Mouse (Mus musculus) ES-E14 (cell line): Measurements from ENCODE around the gene Iffo2. TPM values are rescaled to one million over a fixed set of nuclear protein-coding genes. Genes with fewer than 3 reads are reported as not detected.

Experiments
- DNase-seq: peaks from one replicate; pipeline ENCODE4 v3.0.0-alpha.2; 2013; ENCODE audit warnings: low read depth, low spot score
- H3K27ac ChIP-seq: 2 replicates; pipeline ENCODE4 v1.5.1; 2012; ENCODE audit warnings: low read depth, mild to moderate bottlenecking, low read length, moderate library complexity, mixed read lengths; ENCODE audit not compliant: poor library complexity, insufficient read depth, severe bottlenecking
- H3K36me3 ChIP-seq: 2 replicates; pipeline ENCODE4 v1.6.1; 2012; ENCODE audit warnings: mild to moderate bottlenecking, low read length, moderate library complexity, mixed read lengths; ENCODE audit not compliant: control insufficient read depth, poor library complexity, insufficient read depth, severe bottlenecking
- H3K4me1 ChIP-seq, 2 experiments: fragments of 150-350 bp in 1 of 2; sonication (generic) in 1 of 2; 2 replicates each; pipeline ENCODE4 v1.6.1; 2012; ENCODE audit warnings: low read length in 2 of 2, mild to moderate bottlenecking in 1 of 2, mixed read lengths in 1 of 2; ENCODE audit not compliant: control insufficient read depth in 2 of 2, insufficient read depth in 2 of 2, poor library complexity in 1 of 2
- H3K4me3 ChIP-seq, 2 experiments: fragments of 150-350 bp in 1 of 2; sonication (generic) in 1 of 2; 2 replicates each; pipeline ENCODE4 v1.5.1; 2012; ENCODE audit warnings: low read length in 2 of 2, low read depth in 1 of 2, mild to moderate bottlenecking in 1 of 2, mixed read lengths in 1 of 2; ENCODE audit not compliant: insufficient read depth in 1 of 2, poor library complexity in 1 of 2, severe bottlenecking in 1 of 2
- H3K9ac ChIP-seq: 2 replicates; pipeline ENCODE4 v1.6.1; 2012; ENCODE audit warnings: low read depth, mild to moderate bottlenecking, low read length, mixed read lengths; ENCODE audit not compliant: poor library complexity, insufficient read depth, severe bottlenecking
- H3K9me3 ChIP-seq: fragments of 150-350 bp; sonication (generic); 2 replicates; pipeline ENCODE4 v1.6.1; 2012; ENCODE audit warnings: low read depth, mild to moderate bottlenecking, low read length; ENCODE audit not compliant: control insufficient read depth, insufficient read depth
- CHD2 ChIP-seq: IDR thresholded peaks from 2 replicates; pipeline ENCODE4 v1.6.1; 2014; ENCODE audit warnings: mild to moderate bottlenecking, low read depth, low read length, inconsistent platforms
- HCFC1 ChIP-seq: IDR thresholded peaks from 2 replicates; pipeline ENCODE4 v1.6.1; 2012; ENCODE audit warnings: low read length, inconsistent platforms, borderline replicate concordance; ENCODE audit not compliant: insufficient read depth
- MAFK ChIP-seq: IDR thresholded peaks from 2 replicates; pipeline ENCODE4 v1.6.1; 2014; ENCODE audit warnings: mild to moderate bottlenecking, low read depth, low read length, inconsistent platforms; ENCODE audit not compliant: insufficient read depth
- ZC3H11A ChIP-seq: IDR thresholded peaks from 2 replicates; pipeline ENCODE4 v1.6.1; 2012; ENCODE audit warnings: low read depth, mild to moderate bottlenecking, inconsistent platforms, low read length, borderline replicate concordance
- ZNF384 ChIP-seq: IDR thresholded peaks from 2 replicates; pipeline ENCODE4 v1.6.1; 2012; ENCODE audit warnings: low read depth, low read length, inconsistent platforms
- in situ Hi-C, 2 experiments: fragments of 600-800 bp; cut with MboI; formaldehyde crosslinking; loops; one replicate each; pipeline ENCODE4 v1.15.1; 2025; ENCODE audit warnings: low sequenced_read_pairs in 2 of 2, inconsistent platforms in 1 of 2; ENCODE audit not compliant: unreplicated experiment in 2 of 2
- total RNA-seq: library from RNA; depleted of rRNA; stranded (reverse); fragments of 300-350 nt; gene quantifications from 2 replicates; pipeline ENCODE4 v1.2.3, GENCODE M21; 2012

The Iffo2 gene
- total RNA-seq, 1 experiment: 19.3 TPM

DNA sequence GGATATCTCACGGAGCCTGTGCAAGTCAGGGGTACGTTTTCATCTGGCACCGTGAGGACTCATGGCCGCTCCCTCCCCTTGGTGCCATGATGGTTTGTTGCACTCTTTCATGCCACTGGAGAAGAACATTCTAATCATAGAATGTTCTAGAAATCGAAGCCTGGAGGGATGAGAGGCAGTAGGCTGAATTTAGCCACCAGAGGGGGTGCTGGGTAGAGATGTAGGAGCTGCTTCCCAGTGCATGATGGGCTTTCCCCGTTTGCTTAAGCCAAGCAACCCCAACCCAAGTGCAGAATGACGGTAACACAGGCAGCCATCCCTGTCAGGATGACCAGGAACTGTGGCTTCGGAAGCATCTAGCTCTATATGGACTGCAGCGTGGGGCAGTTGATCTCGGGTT, 40.4 kb downstream of the Iffo2 start:
- Histone ChIP-seq H3K9ac (no peak overlapping the region), H3K27ac (no peak overlapping the region), H3K4me1 (peaks cover 0 to 7% of the 10 kb centered on the region in 2 experiments; a peak in 2 of 4 replicates), H3K36me3 (no peaks in the 10 kb centered on the region), H3K4me3 (no peak overlapping the region), H3K9me3 (no peaks in the 10 kb centered on the region)
- no peak for DNase-seq
- no peak for TF ChIP-seq CHD2
- no peak for TF ChIP-seq MAFK
- TF ChIP-seq ZNF384: no peak
- no peak for TF ChIP-seq ZC3H11A
- no peak for TF ChIP-seq HCFC1
- in situ Hi-C loops: no loop called here

- Histone ChIP-seq H3K4me1 (peaks cover 0 to 19% of the 10 kb centered on the region in 2 experiments; a peak in 3 of 4 replicates), H3K9me3 (no peaks in the 10 kb centered on the region), H3K27ac (no peak overlapping the region), H3K36me3 (no peaks in the 10 kb centered on the region), H3K4me3 (no peak overlapping the region), H3K9ac (no peak overlapping the region)
- TF ChIP-seq ZC3H11A: no peak
- no peak for TF ChIP-seq ZNF384
- no peak for TF ChIP-seq MAFK
- no peak for TF ChIP-seq HCFC1
- no peak for TF ChIP-seq CHD2
- in situ Hi-C loops: no loop called here
- no peak for DNase-seq
These were observed 42.7 kb downstream of the Iffo2 start for GRCm38 (mm10) chr4:139572928-139573512.

DNA sequence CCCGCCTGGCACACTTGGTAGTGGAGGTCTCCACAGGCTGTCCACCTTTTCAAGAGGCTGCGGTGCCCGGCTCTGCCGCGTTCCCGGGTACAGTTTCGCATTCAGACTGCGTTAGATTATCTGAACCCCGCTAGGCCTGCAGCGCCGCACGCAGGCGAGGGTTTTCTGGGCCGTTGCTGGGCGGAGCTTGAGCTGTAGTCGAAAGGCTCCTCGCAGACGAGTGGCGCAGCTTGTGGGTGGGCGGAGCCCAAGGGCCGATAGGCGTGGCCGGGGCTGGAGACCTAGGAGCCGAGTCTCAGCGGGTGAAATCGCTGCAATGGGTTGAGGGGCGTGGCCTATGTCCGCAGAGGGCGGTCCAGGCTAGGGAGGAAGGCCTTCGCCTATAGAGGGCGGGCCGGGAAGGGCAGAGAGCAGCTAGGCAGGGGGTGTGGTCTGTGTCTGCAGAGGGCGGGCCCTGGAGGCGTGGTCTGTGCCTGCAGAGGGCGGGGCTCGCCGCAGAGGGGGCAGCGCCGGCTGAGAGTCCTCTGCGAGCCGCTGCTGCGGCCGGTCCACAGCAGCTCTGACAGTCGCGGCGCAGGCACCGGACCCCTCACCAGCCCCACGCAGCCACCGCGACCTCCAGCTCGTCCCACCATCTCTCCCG, 43.9 kb downstream of the Iffo2 start:
- H3K9me3 ChIP-seq: no peaks in the 10 kb centered on the region
- peak overlapping the region; percentile 72 for H3K9ac ChIP-seq
- H3K36me3 ChIP-seq: no peaks in the 10 kb centered on the region
- in situ Hi-C loops: no loop called here
- DNase-seq: peak; percentile 99
- TF ChIP-seq ZC3H11A (no peak), ZNF384 (no peak), CHD2 (no peak), HCFC1 (no peak), MAFK (no peak)
- H3K4me1 ChIP-seq: peaks cover 0 to 17% of the 10 kb centered on the region in 2 experiments; a peak in 3 of 4 replicates
- no peak overlapping the region for H3K27ac ChIP-seq
- peak overlapping the region; percentile 73 to 93 for H3K4me3 ChIP-seq

GRCm38 (mm10) chr4:139574799-139575672, 44.7 kb downstream of the Iffo2 start:
- DNase-seq: no peak
- in situ Hi-C loops: no loop called here
- peak overlapping the region; percentile 73 to 93 for H3K4me3 ChIP-seq
- H3K4me1 ChIP-seq: peaks cover 0 to 17% of the 10 kb centered on the region in 2 experiments; a peak in 3 of 4 replicates
- TF ChIP-seq ZNF384 (no peak), ZC3H11A (no peak), CHD2 (no peak), HCFC1 (no peak), MAFK (no peak)
- no peak overlapping the region for H3K27ac ChIP-seq
- H3K36me3 ChIP-seq: no peaks in the 10 kb centered on the region
- no peaks in the 10 kb centered on the region for H3K9me3 ChIP-seq
- peak overlapping the region; percentile 74 for H3K9ac ChIP-seq
